Mouse (Mus musculus) neutrophil, adult 5-6 weeks (primary cell): ENCODE data around the gene Gm12216. TPM values are rescaled to one million over a fixed set of nuclear protein-coding genes. Genes with fewer than 3 reads are reported as not detected.
"Not testable (repeated sequence)": the region's sequence is repeated elsewhere in the genome, so short reads cannot be mapped to it uniquely, and the experiment has no call there.

Experiments used
- ATAC-seq: fragments of 151-379, 151-347 bp; 2 replicates; pipeline ENCODE4 v1.8.0; 2017; ENCODE audit warnings: mild to moderate bottlenecking, moderate TSS enrichment; ENCODE audit not compliant: insufficient number of reproducible peaks, poor library complexity, low FRiP score, severe bottlenecking; ENCODE audit errors: extremely low read depth
- total RNA-seq: library from RNA; stranded (forward); fragments of 200-1000 nt; gene quantifications from 2 replicates; pipeline ENCODE4 v1.2.3, GENCODE M21; 2017

The Gm12216 gene
- total RNA-seq = 10.1 and 12.6 TPM in 2 replicates

- ATAC-seq = peak; percentile 82
Measured at GRCm38 (mm10) chr11:53858761-53859580, at the start of gene Gm12216. Gene Gm12216 (minus strand): TSS chr11:53859256.

- no peak for ATAC-seq
Measured at GRCm38 (mm10) chr11:53908686-53909085, 49.6 kb upstream of the Gm12216 start.

- no peak for ATAC-seq
Measured at GRCm38 (mm10) chr11:53904534-53904925, 45.5 kb upstream of the Gm12216 start.

DNA sequence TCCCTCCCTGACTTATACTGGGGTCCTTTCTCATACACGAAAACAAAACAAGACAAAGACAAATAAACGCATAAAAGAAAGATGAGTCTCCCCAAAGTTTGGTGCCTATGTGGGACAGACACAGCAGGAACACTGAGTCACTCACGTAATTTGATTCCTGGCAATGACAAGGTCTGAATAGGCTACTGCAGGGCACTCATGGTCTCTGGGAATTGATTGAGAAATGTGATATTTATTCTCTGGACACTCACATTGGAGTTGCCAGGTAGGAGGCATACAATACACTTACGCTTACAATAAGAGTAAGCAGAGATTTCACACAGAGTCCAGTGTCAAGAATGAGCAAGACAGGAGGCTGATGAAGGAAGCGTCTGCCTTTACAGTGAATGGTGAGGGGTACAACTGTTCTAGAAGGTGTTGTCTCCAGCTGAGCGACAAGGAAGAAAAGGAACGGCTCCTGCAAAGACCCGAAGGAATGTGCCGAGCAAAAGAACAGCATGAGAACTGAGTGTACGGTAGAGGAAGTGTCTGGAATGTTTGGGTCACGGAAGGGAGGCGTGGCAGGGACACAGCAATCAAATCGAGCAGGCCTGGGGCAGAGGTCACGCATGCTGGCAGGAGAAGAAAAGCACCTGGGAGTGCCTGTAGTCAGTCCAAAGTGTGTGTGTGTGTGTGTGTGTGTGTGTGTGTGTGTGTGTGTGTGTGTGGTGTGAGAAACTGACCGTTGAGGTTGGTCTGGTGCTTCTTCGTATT lies 44.9 kb upstream of the Gm12216 start:
- ATAC-seq = no peak

GRCm38 (mm10) chr11:53902741-53903140 lies 43.7 kb upstream of the Gm12216 start:
- ATAC-seq = no peak

- no peak for ATAC-seq
Measured at GRCm38 (mm10) chr11:53900991-53901390, 41.9 kb upstream of the Gm12216 start.

GRCm38 (mm10) chr11:53899981-53900380 lies 40.9 kb upstream of the Gm12216 start:
- ATAC-seq = no peak

DNA sequence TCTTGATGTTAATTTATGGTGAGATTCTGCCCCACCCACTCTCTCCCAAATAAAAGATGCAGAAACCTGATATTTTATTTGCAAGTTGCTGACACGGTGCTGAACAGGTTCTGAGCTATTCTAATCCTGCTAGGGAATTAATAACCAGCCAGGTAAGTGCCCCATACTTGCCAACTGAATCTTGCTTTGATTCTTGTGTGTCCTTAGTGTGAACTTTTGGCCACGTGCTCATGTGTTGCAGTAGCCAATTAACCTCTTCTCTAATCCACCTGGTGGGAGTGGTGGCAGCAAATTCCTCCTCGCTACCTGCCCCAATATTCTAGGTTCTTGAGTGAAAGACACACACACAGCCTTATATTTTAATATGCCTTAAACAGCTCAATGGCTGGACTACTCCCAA lies 39.9 kb upstream of the Gm12216 start:
- no peak for ATAC-seq

GRCm38 (mm10) chr11:53896935-53897334 lies 37.9 kb upstream of the Gm12216 start:
- no peak for ATAC-seq

DNA sequence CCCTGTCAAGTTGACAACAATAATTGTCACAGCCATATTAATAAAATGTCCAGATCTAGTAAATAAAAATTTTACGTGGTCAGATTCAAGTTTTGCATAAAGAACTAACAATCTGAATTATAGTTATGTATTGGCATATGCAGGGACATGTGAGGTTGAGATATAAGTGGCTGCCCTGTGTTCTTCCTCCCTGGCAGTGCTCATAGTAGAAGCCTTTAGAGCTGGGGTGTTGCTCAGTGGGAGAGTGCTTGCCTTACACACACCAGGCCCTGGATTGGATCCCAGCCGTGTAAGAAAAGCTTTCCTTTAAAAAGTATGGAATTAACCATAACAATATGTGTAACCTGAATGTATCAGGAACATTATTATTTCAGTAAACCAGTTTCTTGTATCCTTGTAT lies 34.4 kb upstream of the Gm12216 start:
- no peak for ATAC-seq

- ATAC-seq = peak; percentile 48; the same call in 1 of the 2 replicates
Measured at GRCm38 (mm10) chr11:53892716-53893416, 33.8 kb upstream of the Gm12216 start.

DNA sequence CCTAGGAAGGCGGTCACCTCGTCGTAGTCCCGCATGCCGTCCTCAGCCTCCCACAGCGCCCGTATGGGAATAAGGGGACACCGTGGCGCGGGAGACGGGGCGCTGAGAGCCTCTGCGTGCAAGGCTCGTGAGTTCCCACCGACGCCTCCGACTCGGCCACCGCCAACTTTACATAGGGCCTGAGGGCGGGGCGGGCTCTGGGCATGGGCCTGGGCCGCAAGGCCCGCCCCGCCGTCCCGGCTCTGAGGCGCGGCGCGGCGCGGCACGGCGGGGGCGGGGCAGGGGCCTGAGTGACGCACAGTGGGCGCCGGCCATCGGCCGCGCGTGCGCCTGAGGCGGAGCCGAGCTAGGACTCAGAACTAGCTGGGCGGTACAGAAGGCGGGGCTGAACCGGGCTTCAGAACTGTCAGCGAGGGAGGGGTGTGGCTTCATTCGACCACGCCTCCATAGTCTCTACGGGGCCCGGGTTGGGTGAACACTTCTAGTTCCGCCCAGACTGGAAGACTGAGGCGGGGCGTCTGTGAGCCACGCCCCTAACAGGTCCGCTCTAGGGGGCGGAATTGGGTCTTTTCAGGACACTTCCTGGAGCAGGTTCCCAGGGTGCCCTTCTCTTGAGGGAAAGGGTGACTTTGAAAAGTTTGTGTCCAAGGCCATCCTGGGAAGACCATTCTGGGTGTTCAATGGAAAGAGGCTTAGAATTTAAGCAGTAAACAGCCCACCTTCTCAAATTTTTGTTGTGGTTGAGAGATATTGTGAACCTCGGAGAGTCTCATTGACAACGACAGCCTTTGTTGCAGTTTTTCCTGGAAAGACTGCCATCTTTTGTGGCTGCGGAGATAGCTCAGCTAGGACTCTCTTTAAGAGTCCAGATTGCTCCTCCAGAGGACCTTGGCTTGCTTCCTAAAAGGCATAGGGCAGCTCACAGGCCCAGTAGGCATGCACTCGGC lies 32.7 kb upstream of the Gm12216 start, which contains the start of gene Slc22a5:
TSS of gene Slc22a5 (minus strand) at position 156 of the 947 bp plus-strand sequence.
- peak; percentile 93 for ATAC-seq

DNA sequence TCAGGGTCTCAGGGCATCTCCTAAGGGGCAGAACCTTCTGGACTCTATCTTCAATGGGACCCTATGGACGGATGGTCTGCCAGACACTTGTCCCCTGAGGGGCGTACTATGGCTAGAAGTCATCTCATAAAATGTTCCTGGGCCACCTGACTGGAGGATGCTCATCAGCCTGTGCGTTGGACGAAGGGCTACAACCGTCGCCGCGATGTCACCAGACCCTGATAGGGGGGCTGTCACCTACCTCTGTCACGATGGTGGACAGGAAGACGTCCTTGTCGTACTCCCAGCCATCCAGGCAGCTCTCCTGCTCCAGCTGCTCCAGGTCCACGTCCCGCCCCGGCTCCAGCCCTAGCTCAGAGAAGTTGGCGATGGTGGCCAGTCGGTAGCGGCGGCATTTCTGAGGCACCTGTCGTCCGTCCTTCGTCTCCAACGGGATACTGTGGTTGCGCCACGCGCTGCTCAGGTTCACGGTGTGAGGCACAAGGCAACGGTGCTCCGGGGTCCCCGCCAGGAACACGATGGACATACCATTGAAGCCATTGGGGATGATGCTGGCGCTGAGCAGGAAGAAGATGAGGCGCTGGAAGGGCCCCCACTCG lies 31.9 kb upstream of the Gm12216 start:
- ATAC-seq = no peak

DNA sequence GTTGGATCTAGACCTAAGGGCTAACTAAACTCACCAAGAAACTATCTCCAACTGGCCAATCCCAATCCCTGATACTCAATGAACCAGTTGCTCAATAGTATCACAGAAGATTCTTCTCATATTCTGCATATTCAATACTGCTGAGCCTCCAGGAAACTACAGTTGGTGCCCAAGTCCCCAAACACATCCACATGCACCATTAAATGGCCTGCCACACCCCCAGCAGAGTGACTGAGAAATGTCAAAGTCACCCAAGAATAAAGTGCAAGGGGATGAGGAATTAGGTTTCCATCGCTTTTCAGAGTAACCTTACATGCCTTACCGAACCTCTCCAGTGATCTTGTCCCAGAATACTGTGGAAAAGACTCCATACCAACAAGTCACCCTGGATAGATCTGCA lies 31.2 kb upstream of the Gm12216 start:
- no peak for ATAC-seq

DNA sequence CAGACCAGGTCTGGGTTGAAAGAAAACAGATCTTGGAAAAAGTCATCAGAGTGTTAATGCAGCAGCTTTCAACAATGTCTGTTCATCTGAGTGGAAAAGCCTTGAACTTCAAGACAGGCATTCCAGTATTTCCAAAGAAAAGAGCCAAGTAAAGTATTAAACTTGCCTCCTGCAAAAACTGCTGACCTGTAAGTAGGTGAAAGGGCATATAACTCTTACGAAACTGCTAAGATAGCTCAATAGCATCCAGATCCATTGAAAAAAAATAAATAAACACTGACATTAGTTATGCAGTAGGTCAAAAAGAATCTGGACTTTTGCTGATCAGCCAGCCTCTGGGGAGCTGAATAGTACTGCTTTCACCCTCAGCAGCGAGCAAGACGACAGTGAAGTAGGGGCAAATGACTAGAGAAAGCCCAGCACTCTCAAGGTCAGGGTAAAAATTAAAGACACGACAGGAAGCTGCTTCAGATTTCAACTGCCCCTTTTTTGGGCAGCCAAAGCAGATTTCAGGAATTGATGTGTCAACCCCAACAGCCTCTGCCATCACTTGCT lies 30.1 kb upstream of the Gm12216 start:
- ATAC-seq = no peak

DNA sequence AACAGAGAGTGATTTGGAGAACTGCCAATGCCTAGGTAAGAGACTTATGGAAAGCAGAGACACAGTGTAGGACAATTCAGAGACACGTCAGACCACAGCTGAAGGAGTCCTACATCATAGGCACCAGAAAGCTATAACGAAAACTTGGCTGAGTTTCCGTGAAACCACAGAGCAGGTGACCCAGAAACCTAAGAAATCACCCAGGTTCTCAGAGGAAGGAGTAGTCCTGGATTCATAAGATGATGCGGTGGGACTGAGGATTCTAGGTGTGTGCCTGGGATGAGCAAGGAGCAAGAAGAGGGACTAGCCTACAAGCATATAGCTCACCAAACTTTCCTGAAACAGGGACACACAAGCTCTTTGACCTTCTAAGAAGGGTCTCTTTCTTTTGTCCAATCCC lies 29.2 kb upstream of the Gm12216 start:
- ATAC-seq = no peak

- ATAC-seq = no peak
Measured at GRCm38 (mm10) chr11:53883287-53883686, 24.2 kb upstream of the Gm12216 start.

DNA sequence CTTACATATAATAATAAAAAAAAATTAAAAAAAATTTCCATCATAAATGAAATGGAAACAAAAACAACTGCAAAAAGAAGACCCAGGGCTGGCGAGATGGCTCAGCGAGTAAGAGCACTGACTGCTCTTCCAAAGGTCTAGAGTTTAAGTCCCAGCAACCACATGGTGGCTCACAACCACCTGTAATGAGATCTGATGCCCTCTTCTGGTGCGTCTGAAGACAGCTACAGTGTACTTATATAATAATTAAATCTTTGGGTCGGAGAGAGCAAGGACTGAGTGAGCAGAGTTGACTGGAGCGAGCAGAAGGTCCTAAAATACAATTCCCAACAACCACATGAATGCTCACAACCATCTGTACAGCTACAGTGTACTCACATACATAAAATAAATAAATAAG lies 19.0 kb upstream of the Gm12216 start:
- not testable (repeated sequence) for ATAC-seq
